ENCODE assay signal across 28 mouse cellular contexts in genomic region chr7:133876646-133877342, GRCm38 (mm10).
DNase-seq lines count a peak whose midpoint lies in the region; ATAC-seq and TF ChIP-seq lines count a peak whose summit lies in the region.
"Had no signal": no experiment of that assay in that cellular context is flagged by ENCODE, and none has a peak within 500 bp of the region (broad histone marks: within the 10 kb centered on the region; RNA-seq: fewer than 3 reads in every experiment).

No protein-coding gene starts in this region.

- no peak for TF ChIP-seq CTCF in lung, embryonic 14.5 days (IDR thresholded peaks at IDR 0.05; ENCODE audit: low read depth)

- 0 out of 2 replicates have a peak, but pooled peaks cover 3% of the 10 kb centered on the region for H3K4me1 ChIP-seq in heart, embryonic 12.5 days (replicated peaks)
- H3K4me1 ChIP-seq in lung, embryonic 14.5 days (ENCODE audit: insufficient read depth), result no peaks in the 10 kb centered on the region
- H3K4me1 ChIP-seq: forebrain, embryonic 12.5 days; forebrain, embryonic 15.5 days; heart, embryonic 15.5 days had no signal

- no peak overlapping the region for H3K27ac ChIP-seq in heart, embryonic 12.5 days (ENCODE audit: poor library complexity, severe bottlenecking)
- no peak overlapping the region for H3K27ac ChIP-seq in lung, embryonic 14.5 days (ENCODE audit: low read depth)
- H3K27ac ChIP-seq: embryonic facial prominence, embryonic 10.5 days; embryonic facial prominence, embryonic 13.5 days; forebrain, embryonic 12.5 days; forebrain, embryonic 15.5 days; heart, adult 2 months; heart, embryonic 15.5 days; hindbrain, embryonic 14.5 days; hindbrain, postnatal 0 days had no signal

- H3K4me3 ChIP-seq in heart, embryonic 12.5 days, result no peak overlapping the region
- no peak overlapping the region for H3K4me3 ChIP-seq in lung, embryonic 14.5 days (ENCODE audit: low read depth, low read length)
- H3K4me3 ChIP-seq: embryonic facial prominence, embryonic 10.5 days; embryonic facial prominence, embryonic 13.5 days; erythroblast, embryonic 14.5 days; forebrain, embryonic 12.5 days; forebrain, embryonic 15.5 days; heart, adult 2 months; heart, embryonic 15.5 days had no signal

- H3K27me3 ChIP-seq in heart, embryonic 12.5 days (replicated peaks), result no peaks in the 10 kb centered on the region
- H3K27me3 ChIP-seq in lung, embryonic 14.5 days (ENCODE audit: insufficient read depth, low read length), result no peaks in the 10 kb centered on the region
- H3K27me3 ChIP-seq: embryonic facial prominence, embryonic 13.5 days; forebrain, embryonic 12.5 days; forebrain, embryonic 15.5 days; heart, embryonic 15.5 days had no signal

- H3K9me3 ChIP-seq in heart, embryonic 12.5 days (replicated peaks), result no peaks in the 10 kb centered on the region; the same call in 1 of the 2 replicates
- H3K9me3 ChIP-seq in lung, embryonic 14.5 days (ENCODE audit: low read depth, low read length), result no peaks in the 10 kb centered on the region
- H3K9me3 ChIP-seq: embryonic facial prominence, embryonic 10.5 days; embryonic facial prominence, embryonic 13.5 days; forebrain, embryonic 12.5 days; forebrain, embryonic 15.5 days; heart, embryonic 15.5 days had no signal

- H3K36me3 ChIP-seq in heart, embryonic 12.5 days, result no peaks in the 10 kb centered on the region
- peaks cover 8% of the 10 kb centered on the region; the same call in 1 of the 2 replicates for H3K36me3 ChIP-seq in lung, embryonic 14.5 days (ENCODE audit: insufficient read depth)
- H3K36me3 ChIP-seq: embryonic facial prominence, embryonic 10.5 days; embryonic facial prominence, embryonic 13.5 days; forebrain, embryonic 12.5 days; forebrain, embryonic 15.5 days; G1E; heart, embryonic 15.5 days had no signal

- H3K9ac ChIP-seq in heart, embryonic 12.5 days, result no peak overlapping the region
- no peak overlapping the region for H3K9ac ChIP-seq in lung, embryonic 14.5 days
- H3K9ac ChIP-seq: embryonic facial prominence, embryonic 13.5 days; forebrain, embryonic 12.5 days; forebrain, embryonic 15.5 days; heart, embryonic 15.5 days; hindbrain, embryonic 14.5 days had no signal

- no peak overlapping the region for H3K4me2 ChIP-seq in heart, embryonic 12.5 days
- H3K4me2 ChIP-seq in lung, embryonic 14.5 days, result no peak overlapping the region
- H3K4me2 ChIP-seq: embryonic facial prominence, embryonic 13.5 days; forebrain, embryonic 12.5 days; forebrain, embryonic 15.5 days; heart, embryonic 11.5 days; heart, embryonic 15.5 days; hindbrain, embryonic 14.5 days had no signal

- ATAC-seq in heart, embryonic 12.5 days (ENCODE audit: insufficient number of reproducible peaks, low FRiP score), result no peak
- peak; percentile 56; the same call in 1 of the 2 replicates for ATAC-seq in lung, embryonic 14.5 days (ENCODE audit: insufficient read depth)
- ATAC-seq in activated CD4-positive, CD25-positive, alpha-beta regulatory T cell, adult 4 months, result no peak
- ATAC-seq: forebrain, embryonic 15.5 days; hindbrain, postnatal 0 days; inflammation-experienced regulatory T-cells, adult 6 months; intestine, embryonic 16.5 days had no signal

- DNase-seq in heart, adult 11 months, result peak; percentile 66
- DNase-seq in lung, embryonic 14.5 days, result no peak
- DNase-seq in lung, postnatal 4 days, result no peak
- DNase-seq in MN1 (ENCODE audit: low spot score), result peak; percentile 57
- DNase-seq: adrenal gland, postnatal 10 days; adrenal gland, postnatal 36 days; B cell, adult 2 months; cerebellum, adult 18-20 months; cerebellum, adult 9-10 months; cerebellum, postnatal 14 days; gastrocnemius, postnatal 25 days; heart, adult 2 months; heart, postnatal 10 days; heart, postnatal 4 days had no signal

- WGBS in heart, embryonic 12.5 days, result 66% methylated on average over 17 of the region's 17 CpGs
- WGBS in lung, embryonic 14.5 days, result 61% methylated on average over 17 of the region's 17 CpGs

Comparison
In these comparisons a context has a peak if more than half of its experiments do, and no peak if none do; other contexts are left out.
1. DNase-seq: peak in heart, adult 11 months (single experiment) and MN1 (single experiment); none in lung, embryonic 14.5 days (single experiment) and lung, postnatal 4 days (0 of 2).